Mouse (Mus musculus): ENCODE measurements around the gene Nt5m.

Nt5m gene

DNA sequence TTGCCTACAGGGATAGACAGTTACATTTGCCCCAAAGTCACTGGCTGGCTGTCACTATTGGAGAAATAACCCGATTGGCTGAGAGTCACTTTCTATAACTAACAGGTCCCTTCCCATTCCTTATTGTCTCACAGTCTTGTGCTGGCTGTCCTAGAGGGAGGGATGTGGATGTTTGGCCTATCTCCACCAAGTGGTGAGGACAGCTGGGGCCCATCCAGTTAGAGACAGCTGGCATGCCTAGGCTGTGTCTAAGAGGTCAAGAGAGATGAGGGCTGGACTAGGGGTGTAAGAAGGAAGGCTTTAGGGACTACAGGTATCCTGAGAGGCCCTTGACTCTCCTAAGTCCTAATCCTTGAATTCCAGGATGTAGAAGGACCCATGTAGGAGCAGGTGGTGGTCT lies 72.3 kb downstream of the Nt5m start:
- POLR2A ChIA-PET = interaction anchor here in 1 of 4 experiments (1.7 kb wide), 1 partner anchor 10 kb away, joined by 5 read pairs; no protein-coding TSS in a partner anchor
- CTCF ChIA-PET = no interaction called here

GRCm38 (mm10) chr11:59913702-59914101 lies 74.5 kb downstream of the Nt5m start:
- CTCF ChIA-PET = no interaction called here
- POLR2A ChIA-PET = interaction anchor here in 2 of 4 experiments (0.7 to 1.1 kb wide), 2 partner anchors 14 to 31 kb away, joined by 3 read pairs; no protein-coding TSS in a partner anchor

DNA sequence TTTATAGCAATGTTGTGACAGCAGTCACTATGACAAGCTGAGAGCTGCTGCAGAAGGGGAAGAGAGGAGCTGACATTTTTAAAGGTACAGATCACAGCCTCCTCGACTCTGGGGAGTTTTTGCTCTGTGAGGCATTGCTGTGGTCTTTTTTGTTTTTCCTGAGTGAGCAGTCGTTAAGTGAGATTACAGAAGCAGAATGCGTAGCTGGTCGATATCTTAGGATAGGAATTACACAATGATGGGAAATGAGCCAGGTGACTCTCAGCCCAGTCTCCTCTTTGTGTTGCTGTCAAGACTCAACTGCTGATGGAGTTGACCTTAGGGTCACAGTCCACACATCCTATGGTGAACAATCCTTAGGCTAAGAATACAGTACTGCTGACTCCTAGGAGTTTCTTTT lies 78.8 kb downstream of the Nt5m start:
- POLR2A ChIA-PET = interaction anchor here in 2 of 4 experiments (0.5 to 1.3 kb wide), 4 partner anchors 17 to 66 kb away, joined by 3 to 5 read pairs (median 4); no protein-coding TSS in a partner anchor
- CTCF ChIA-PET = interaction anchor here in 1 of 4 experiments (1.4 kb wide), 1 partner anchor 139 kb away, joined by 3 read pairs; no protein-coding TSS in a partner anchor

GRCm38 (mm10) chr11:59919401-59919800 lies 80.2 kb downstream of the Nt5m start:
- POLR2A ChIA-PET = interaction anchor here in 1 of 4 experiments (0.6 to 0.7 kb wide), 2 partner anchors 184 to 332 kb away, joined by 3 to 7 read pairs; no protein-coding TSS in a partner anchor
- CTCF ChIA-PET = no interaction called here

DNA sequence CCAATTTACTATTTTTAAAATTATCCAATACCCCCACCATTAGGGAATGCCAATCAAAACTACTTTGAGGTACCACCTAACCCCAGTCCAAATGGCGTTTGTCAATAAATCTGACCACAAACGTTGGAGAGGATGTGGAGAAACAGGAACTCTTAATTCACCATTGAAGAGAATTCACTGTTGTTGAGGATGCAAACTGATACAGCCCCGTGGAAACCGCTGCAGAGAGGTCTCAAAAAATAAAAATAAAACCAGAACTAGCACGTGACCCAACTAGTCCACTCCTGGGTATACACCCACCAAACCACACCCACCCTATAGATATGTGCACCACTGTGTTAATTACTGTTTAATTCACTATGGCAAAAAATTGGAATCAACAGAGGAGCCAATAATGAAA lies 81.1 kb downstream of the Nt5m start:
- CTCF ChIA-PET = no interaction called here
- POLR2A ChIA-PET = interaction anchor here in 2 of 4 experiments (1.7 to 3.0 kb wide), 2 partner anchors 12 to 40 kb away, joined by 7 to 18 read pairs; no protein-coding TSS in a partner anchor

GRCm38 (mm10) chr11:59921265-59921664 lies 82.0 kb downstream of the Nt5m start:
- ChIA-PET POLR2A (interaction anchor here (0.6 to 3.0 kb wide), 50 partner anchors 10 to 615 kb away, joined by 3 to 27 read pairs (median 5); partner anchors contain the start of genes Rasd1 (in 3 of the 4), Cops3 (in 1 of the 4), Drc3 (in 1 of the 4) and Gid4 (in 1 of the 4)), CTCF (interaction anchor here in 2 of 4 experiments (0.6 to 1.2 kb wide), 6 partner anchors 12 to 156 kb away, joined by 3 to 5 read pairs (median 3); partner anchors contain the start of gene Rasd1 (in 1 of the 2))

- POLR2A ChIA-PET = no interaction called here
- CTCF ChIA-PET = no interaction called here
Measured at GRCm38 (mm10) chr11:59930031-59930430, 90.8 kb downstream of the Nt5m start.
